Mouse (Mus musculus): Measurements from ENCODE around the gene Ubac2.

- TF ChIP-seq CTCF (IDR thresholded peaks at IDR 0.05) = no peak
- TF ChIP-seq EP300 (IDR thresholded peaks at IDR 0.05) = no peak
These were observed 92.0 kb downstream of the Ubac2 start for GRCm38 (mm10) chr14:121970402-121970801.

Measured in lung, postnatal 0 days (tissue).